Mouse (Mus musculus) right cerebral cortex, adult 18-20 months (tissue): ENCODE measurements around the gene Ino80.
"Not testable (repeated sequence)": the region's sequence is repeated elsewhere in the genome, so short reads cannot be mapped to it uniquely, and the experiment has no call there.

Experiments
- DNase-seq: peaks from one replicate; pipeline ENCODE4 v3.0.0; 2022; ENCODE audit warnings: mixed read lengths

Gene Ino80

GRCm38 (mm10) chr2:119477571-119478396, at the start of gene Ino80:
Ino80 (minus strand) TSS chr2:119477687.
- peak; percentile 99 for DNase-seq

GRCm38 (mm10) chr2:119525422-119525821, 47.9 kb upstream of the Ino80 start:
- DNase-seq: no peak

- DNase-seq: no peak
Observed at GRCm38 (mm10) chr2:119523836-119524235, 46.3 kb upstream of the Ino80 start.

GRCm38 (mm10) chr2:119520550-119520949, 43.1 kb upstream of the Ino80 start:
- peak; percentile 4 for DNase-seq

GRCm38 (mm10) chr2:119516811-119517210, 39.3 kb upstream of the Ino80 start:
- no peak for DNase-seq

- DNase-seq: no peak
Observed at GRCm38 (mm10) chr2:119514026-119514522, 36.6 kb upstream of the Ino80 start.

GRCm38 (mm10) chr2:119512292-119512691, 34.8 kb upstream of the Ino80 start:
- DNase-seq: no peak

GRCm38 (mm10) chr2:119510856-119511255, 33.4 kb upstream of the Ino80 start:
- DNase-seq: no peak

- not testable (repeated sequence) for DNase-seq
Observed at GRCm38 (mm10) chr2:119508518-119508917, 31.0 kb upstream of the Ino80 start.

GRCm38 (mm10) chr2:119507108-119507507, 29.6 kb upstream of the Ino80 start:
- no peak for DNase-seq

- DNase-seq: no peak
Observed at GRCm38 (mm10) chr2:119500965-119501652, 23.6 kb upstream of the Ino80 start.

- no peak for DNase-seq
Observed at GRCm38 (mm10) chr2:119498859-119499258, 21.4 kb upstream of the Ino80 start.

GRCm38 (mm10) chr2:119496082-119496481, 18.6 kb upstream of the Ino80 start:
- no peak for DNase-seq

- DNase-seq: no peak
Observed at GRCm38 (mm10) chr2:119491953-119492352, 14.5 kb upstream of the Ino80 start.

- no peak for DNase-seq
Observed at GRCm38 (mm10) chr2:119486488-119486887, 9.0 kb upstream of the Ino80 start.

- no peak for DNase-seq
Observed at GRCm38 (mm10) chr2:119482307-119482706, 4.8 kb upstream of the Ino80 start.

- no peak for DNase-seq
Observed at GRCm38 (mm10) chr2:119478397-119478749, 886 bp upstream of the Ino80 start.

- DNase-seq: peak; percentile 73
Observed at GRCm38 (mm10) chr2:119476621-119477391, 681 bp downstream of the Ino80 start.

- DNase-seq: no peak
Observed at GRCm38 (mm10) chr2:119476166-119476565, 1.3 kb downstream of the Ino80 start.

- no peak for DNase-seq
Observed at GRCm38 (mm10) chr2:119463945-119464344, 13.5 kb downstream of the Ino80 start.

- DNase-seq: no peak
Observed at GRCm38 (mm10) chr2:119463114-119463775, 14.2 kb downstream of the Ino80 start.

- no peak for DNase-seq
Observed at GRCm38 (mm10) chr2:119461028-119461427, 16.5 kb downstream of the Ino80 start.

- DNase-seq: no peak
Observed at GRCm38 (mm10) chr2:119454558-119454957, 22.9 kb downstream of the Ino80 start.
